Mouse (Mus musculus): ENCODE measurements at regions not wholly inside any gene's neighbourhood (a gene's known extent, or its start where the extent isn't known, plus 50 kb on each side); places are given as distances from the start of the nearest gene placed in this dataset.

- TF ChIP-seq POLR2A (IDR thresholded peaks at IDR 0.05; ENCODE audit: extremely low read depth, insufficient read depth, low read length) (no peak), CTCF (IDR thresholded peaks at IDR 0.05; ENCODE audit: low read depth, low read length) (no peak)
Observed at GRCm38 (mm10) chr12:29237516-29237915, 290.7 kb upstream of the Myt1l start.

All from liver, adult 2 months (tissue).